ENCODE assay signal across 28 mouse cellular contexts in the genomic region with DNA sequence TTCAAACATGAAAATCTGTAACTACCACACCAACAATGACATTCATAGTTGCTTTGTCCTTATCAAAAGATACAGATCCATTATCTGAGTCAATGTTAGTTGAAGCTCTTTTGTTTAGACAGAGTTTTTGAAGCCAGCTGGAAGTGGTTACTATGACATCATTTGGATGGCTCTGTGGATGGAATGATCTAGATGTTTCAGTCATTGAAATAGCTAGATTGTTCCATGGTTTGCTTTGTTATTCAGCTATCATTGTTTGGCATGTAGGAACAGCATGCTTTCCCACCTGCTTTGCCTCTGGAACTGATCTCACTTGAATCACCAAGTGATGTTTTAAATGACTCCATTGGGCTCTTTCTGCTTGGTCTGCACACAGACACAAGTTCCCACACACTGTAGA.
DNase-seq lines count a peak whose midpoint lies in the region; TF ChIP-seq lines count a peak whose summit lies in the region.
"Had no signal": no experiment of that assay in that cellular context is flagged by ENCODE, and none has a peak within 500 bp of the region (broad histone marks: within the 10 kb centered on the region; RNA-seq: fewer than 3 reads in every experiment).

No protein-coding gene starts in this region.

- no peak for TF ChIP-seq CTCF in heart, adult 2 months (IDR thresholded peaks at IDR 0.05)

- no peak for TF ChIP-seq EP300 in heart, adult 2 months (IDR thresholded peaks at IDR 0.05; ENCODE audit: insufficient read depth, low read depth, low read length)

- H3K27ac ChIP-seq in heart, adult 2 months = no peak overlapping the region
- H3K27ac ChIP-seq: embryonic facial prominence, embryonic 12.5 days; forebrain, embryonic 15.5 days; gastrocnemius, adult 2 months; hindbrain, embryonic 14.5 days; limb, embryonic 15.5 days; liver, embryonic 15.5 days; lung, embryonic 15.5 days; midbrain, embryonic 12.5 days; neural tube, embryonic 13.5 days; stomach, embryonic 15.5 days had no signal

- H3K27me3 ChIP-seq in heart, adult 2 months (ENCODE audit: control insufficient read depth, insufficient read depth, low read length) = no peaks in the 10 kb centered on the region
- H3K27me3 ChIP-seq: embryonic facial prominence, embryonic 12.5 days; forebrain, embryonic 15.5 days; heart, embryonic 12.5 days; limb, embryonic 15.5 days; liver, embryonic 15.5 days; lung, embryonic 15.5 days; midbrain, embryonic 12.5 days; neural tube, embryonic 13.5 days; stomach, embryonic 15.5 days had no signal

- H3K36me3 ChIP-seq in heart, adult 2 months (ENCODE audit: control insufficient read depth, insufficient read depth, low read length) = no peaks in the 10 kb centered on the region
- H3K36me3 ChIP-seq: embryonic facial prominence, embryonic 12.5 days; forebrain, embryonic 15.5 days; heart, embryonic 12.5 days; limb, embryonic 15.5 days; liver, embryonic 15.5 days; lung, embryonic 15.5 days; midbrain, embryonic 12.5 days; neural tube, embryonic 13.5 days; stomach, embryonic 15.5 days had no signal

- TF ChIP-seq POLR2A in heart, adult 2 months (IDR thresholded peaks at IDR 0.05; ENCODE audit: insufficient read depth, low read depth, low read length) = no peak

- no peak overlapping the region for H3K4me3 ChIP-seq in heart, adult 2 months
- H3K4me3 ChIP-seq: embryonic facial prominence, embryonic 12.5 days; forebrain, embryonic 15.5 days; gastrocnemius, adult 2 months; heart, embryonic 12.5 days; limb, embryonic 15.5 days; liver, embryonic 15.5 days; lung, embryonic 15.5 days; midbrain, embryonic 12.5 days; myocyte; neural tube, embryonic 13.5 days; stomach, embryonic 15.5 days had no signal

- DNase-seq in heart, adult 8-10 months (ENCODE audit: low spot score) = peak; percentile 11
- DNase-seq in heart, adult 2 months = no peak
- peak; percentile 41 for DNase-seq in lung, postnatal 10 days
- no peak for DNase-seq in lung, postnatal 4 days
- DNase-seq in R1 (ENCODE audit: low read depth, low spot score) = peak; percentile 33
- DNase-seq in skeletal muscle tissue, adult 2 months (ENCODE audit: low read depth, low spot score) = peak; percentile 64
- no peak for DNase-seq in kidney, postnatal 36 days
- DNase-seq: adrenal gland, postnatal 10 days; B cell, adult 2 months; cerebellum, adult 11 months; cerebellum, adult 9-10 months; cerebellum, postnatal 36 days; gastrocnemius, adult 2 months; kidney, adult 11 months; kidney, postnatal 14 days; right cerebral cortex, postnatal 14 days; thymus, postnatal 14 days had no signal

- no peaks in the 10 kb centered on the region for H3K79me2 ChIP-seq in heart, adult 2 months (replicated peaks; ENCODE audit: control insufficient read depth, insufficient read depth, low read length)

- H3K9ac ChIP-seq in heart, adult 2 months (ENCODE audit: low read depth, low read length) = no peak overlapping the region
- H3K9ac ChIP-seq: embryonic facial prominence, embryonic 12.5 days; forebrain, embryonic 15.5 days; heart, embryonic 12.5 days; hindbrain, embryonic 14.5 days; limb, embryonic 15.5 days; liver, embryonic 15.5 days; lung, embryonic 15.5 days; midbrain, embryonic 12.5 days; neural tube, embryonic 13.5 days; stomach, embryonic 15.5 days had no signal

- peaks cover 2% of the 10 kb centered on the region for H3K4me1 ChIP-seq in heart, adult 2 months (ENCODE audit: control insufficient read depth, insufficient read depth, low read length)
- H3K4me1 ChIP-seq: embryonic facial prominence, embryonic 12.5 days; limb, embryonic 15.5 days; midbrain, embryonic 12.5 days; neural tube, embryonic 13.5 days; stomach, embryonic 15.5 days had no signal

- intact Hi-C loops in heart, adult 2 months (cut with DNase I) = no loop called here

Comparison
In these comparisons a context has a peak if more than half of its experiments do, and no peak if none do; other contexts are left out.
1. DNase-seq: peak in heart, adult 8-10 months (single experiment), lung, postnatal 10 days (single experiment), R1 (single experiment) and skeletal muscle tissue, adult 2 months (single experiment); none in heart, adult 2 months (0 of 2), lung, postnatal 4 days (0 of 2) and kidney, postnatal 36 days (0 of 2).